Mouse (Mus musculus) olfactory bulb, adult 2 months (tissue): ENCODE measurements around the gene Strada. TPM values are rescaled to one million over a fixed set of nuclear protein-coding genes. Genes with fewer than 3 reads are reported as not detected.
A peak's percentile ranks its signal among the peaks of the same experiment; 100 is the strongest.
"Not testable (repeated sequence)": the region's sequence is repeated elsewhere in the genome, so short reads cannot be mapped to it uniquely, and the experiment has no call there.

ENCODE experiments used
- H3K27ac ChIP-seq: fragments of 200-500 bp; 2 replicates; pipeline ENCODE4 v1.5.1; 2012; ENCODE audit warnings: low read depth, low read length; ENCODE audit not compliant: insufficient read depth
- H3K4me1 ChIP-seq: fragments of 200-500 bp; 2 replicates; pipeline ENCODE4 v1.6.1; 2012; ENCODE audit warnings: low read length; ENCODE audit not compliant: control insufficient read depth, insufficient read depth
- H3K4me3 ChIP-seq: fragments of 200-500 bp; 2 replicates; pipeline ENCODE4 v1.5.1; 2012; ENCODE audit warnings: mild to moderate bottlenecking, low read depth, low read length, moderate library complexity; ENCODE audit not compliant: insufficient read depth
- CTCF ChIP-seq: fragments of 200-500 bp; IDR thresholded peaks from 2 replicates; pipeline ENCODE4 v1.5.1; 2012; ENCODE audit warnings: low read depth, mild to moderate bottlenecking, low read length, moderate library complexity; ENCODE audit not compliant: insufficient read depth
- POLR2A ChIP-seq: fragments of 200-500 bp; IDR thresholded peaks from 2 replicates; pipeline ENCODE4 v1.6.1; 2012; ENCODE audit warnings: mild to moderate bottlenecking, low read depth, low read length, moderate library complexity; ENCODE audit not compliant: insufficient read depth
- WGBS: fragments of 180-500 bp; shearing (Covaris S2); methylation state at CpG from one replicate; pipeline ENCODE4 v1.1.7; 2018; 5-methylcytosine and 5-hydroxymethylcytosine counted together
- polyA plus RNA-seq: library from polyadenylated mRNA; stranded (reverse); fragments of >200 nt; gene quantifications from 2 replicates; pipeline ENCODE4 v1.2.4, GENCODE M21; 2012; ENCODE audit warnings: low replicate concordance; ENCODE audit not compliant: missing spikeins, insufficient read depth, insufficient read length

The Strada gene
- 209 TPM in 1 of 2 replicates, not detected in the other for polyA plus RNA-seq

- Histone ChIP-seq H3K27ac (no peak within 1 kb of the TSS), H3K4me1 (no peaks in the 10 kb centered on the region), H3K4me3 (no peak within 1 kb of the TSS)
- 84% methylated on average over 5 of the region's 5 CpGs for WGBS
- TF ChIP-seq CTCF (no peak), POLR2A (no peak)
Observed at GRCm38 (mm10) chr11:106202123-106202465, at the start of gene Strada. Gene Strada (minus strand): TSS chr11:106202168.

GRCm38 (mm10) chr11:106249326-106249725 lies 47.4 kb upstream of the Strada start:
- WGBS = 90% methylated on average over 7 of the region's 7 CpGs
- H3K27ac ChIP-seq = no peak overlapping the region
- no peaks in the 10 kb centered on the region for H3K4me1 ChIP-seq
- no peak overlapping the region for H3K4me3 ChIP-seq
- TF ChIP-seq POLR2A (no peak), CTCF (no peak)

GRCm38 (mm10) chr11:106246834-106247233 lies 44.9 kb upstream of the Strada start:
- Histone ChIP-seq H3K27ac (no peak overlapping the region), H3K4me3 (no peak overlapping the region), H3K4me1 (no peaks in the 10 kb centered on the region)
- TF ChIP-seq CTCF = no peak
- no peak for TF ChIP-seq POLR2A
- 96% methylated on average over 1 of the region's 1 CpGs for WGBS

- not testable (repeated sequence) for H3K4me3 ChIP-seq, H3K4me1 ChIP-seq, H3K27ac ChIP-seq
- 83% methylated on average over 8 of the region's 8 CpGs for WGBS
Observed at GRCm38 (mm10) chr11:106233978-106234377, 32.0 kb upstream of the Strada start.

GRCm38 (mm10) chr11:106220603-106221002 lies 18.6 kb upstream of the Strada start:
- peaks cover 2% of the 10 kb centered on the region; the same call in 1 of the 2 replicates for H3K4me1 ChIP-seq
- H3K27ac ChIP-seq = no peak overlapping the region
- no peak for TF ChIP-seq CTCF
- no peak for TF ChIP-seq POLR2A
- no peak overlapping the region for H3K4me3 ChIP-seq
- WGBS = 83% methylated on average over 3 of the region's 3 CpGs

- under 1% methylated on average over 70 of the region's 70 CpGs for WGBS
- Histone ChIP-seq H3K4me3 (peak within 1 kb of the TSS; percentile 76), H3K4me1 (peaks cover 7% of the 10 kb centered on the region), H3K27ac (peak within 1 kb of the TSS; percentile 92)
- peak; percentile 49 for TF ChIP-seq POLR2A
- no peak for TF ChIP-seq CTCF
Observed at GRCm38 (mm10) chr11:106216730-106217490, 14.9 kb upstream of the Strada start, which contains the start of gene Ddx42. Gene Ddx42 (plus strand): TSS chr11:106216926.

GRCm38 (mm10) chr11:106215927-106216729 lies 14.2 kb upstream of the Strada start, which contains the start of gene Ccdc47:
Gene Ccdc47 (minus strand): TSS chr11:106216344.
- H3K4me1 ChIP-seq = peaks cover 7% of the 10 kb centered on the region
- H3K27ac ChIP-seq = peak within 1 kb of the TSS; percentile 92
- H3K4me3 ChIP-seq = peak within 1 kb of the TSS; percentile 76
- peak; percentile 57 for TF ChIP-seq POLR2A
- TF ChIP-seq CTCF = no peak
- under 1% methylated on average over 46 of the region's 46 CpGs for WGBS

GRCm38 (mm10) chr11:106215450-106215859 lies 13.5 kb upstream of the Strada start:
- Histone ChIP-seq H3K4me3 (no peak overlapping the region), H3K27ac (0 out of 2 replicates have a peak overlapping the region, but pooled peaks have one; percentile 75), H3K4me1 (peaks cover 7% of the 10 kb centered on the region)
- WGBS = 15% methylated on average over 7 of the region's 7 CpGs
- TF ChIP-seq POLR2A (no peak), CTCF (no peak)

- H3K4me1 ChIP-seq = peaks cover 7% of the 10 kb centered on the region
- TF ChIP-seq POLR2A (no peak), CTCF (no peak)
- 88% methylated on average over 5 of the region's 5 CpGs for WGBS
- H3K27ac ChIP-seq = no peak overlapping the region
- H3K4me3 ChIP-seq = no peak overlapping the region
Observed at GRCm38 (mm10) chr11:106214856-106215255, 12.9 kb upstream of the Strada start.
